Comparison of ENCODE assay signal across 9 mouse cellular contexts in genomic region chr4:138882179-138882578, GRCm38 (mm10). TPM values are rescaled to one million over a fixed set of nuclear protein-coding genes. Genes with fewer than 3 reads are reported as not detected.
DNase-seq lines count a peak whose midpoint lies in the region; ATAC-seq lines count a peak whose summit lies in the region.
"Had no signal": no experiment of that assay in that cellular context is flagged by ENCODE, and none has a peak within 500 bp of the region (broad histone marks: within the 10 kb centered on the region; RNA-seq: fewer than 3 reads in every experiment).

No protein-coding gene starts in this region.

- no peak overlapping the region for H3K27ac ChIP-seq in heart, embryonic 15.5 days

- 10% methylated on average over 16 of the region's 16 CpGs for WGBS in heart, embryonic 15.5 days

- no peaks in the 10 kb centered on the region for H3K9me3 ChIP-seq in heart, embryonic 15.5 days (replicated peaks)

- no peaks in the 10 kb centered on the region for H3K36me3 ChIP-seq in heart, embryonic 15.5 days

- H3K4me2 ChIP-seq in heart, embryonic 15.5 days, result peak overlapping the region; percentile 29

- no peak overlapping the region for H3K9ac ChIP-seq in heart, embryonic 15.5 days

- ATAC-seq in heart, embryonic 15.5 days (replicated peaks; ENCODE audit: insufficient number of reproducible peaks, insufficient read depth, low FRiP score, low read depth), result no peak

- H3K4me1 ChIP-seq in heart, embryonic 15.5 days (replicated peaks), result 0 out of 2 replicates have a peak, but pooled peaks cover 4% of the 10 kb centered on the region

- no peak for DNase-seq in heart, adult 11 months
- DNase-seq in embryo, embryonic 11 days, result peak; percentile 47
- DNase-seq in left cerebral cortex, postnatal 25 days (ENCODE audit: low spot score in 2 of 2), result peak; percentile 49 to 68
- DNase-seq in neural tube, embryonic 10.5 days (ENCODE audit: extremely low spot score, low spot score), result peak; percentile 39
- DNase-seq in thymus, adult 18-20 months, result no peak
- DNase-seq in urinary bladder, adult 2 months (ENCODE audit: low spot score), result no peak
- DNase-seq in adrenal gland, postnatal 36 days, result no peak
- DNase-seq: cerebellum, postnatal 36 days had no signal

- peaks cover 25% of the 10 kb centered on the region for H3K27me3 ChIP-seq in heart, embryonic 15.5 days

- intact Hi-C loops in left cerebral cortex, postnatal 25 days (cut with DNase I), result loop anchor here (10.0 kb wide), 1 partner anchor 437 kb away; no protein-coding TSS in a partner anchor

- H3K4me3 ChIP-seq in heart, embryonic 15.5 days, result 0 out of 2 replicates have a peak overlapping the region, but pooled peaks have one; percentile 6

RNA-seq across cellular contexts. Expression of gene Pla2g2e, which starts 4.4 kb away (rescaled TPM):
- not detected in 2 replicates for polyA plus RNA-seq in heart, embryonic 15.5 days (2015; fragmentation: Nextera tagmentation; extraction: Ambion mirVana)
- total RNA-seq in left cerebral cortex, postnatal 25 days (2021), result not detected
- polyA plus RNA-seq in urinary bladder, adult 2 months (2012; rRNA removed), result 1.4 and 1.5 TPM in 2 replicates
- 1 to 10 TPM; 3.3 to 4.0 TPM for total RNA-seq in adrenal gland, postnatal 36 days (2021)

RNA-seq across cellular contexts. Expression of gene Gm13030, which starts 8.4 kb away (rescaled TPM):
- polyA plus RNA-seq in heart, embryonic 15.5 days (2015; fragmentation: Nextera tagmentation; extraction: Ambion mirVana), result not detected in 2 replicates
- not detected for total RNA-seq in left cerebral cortex, postnatal 25 days (2021)
- not detected in 2 replicates for polyA plus RNA-seq in urinary bladder, adult 2 months (2012; rRNA removed)
- not detected for total RNA-seq in adrenal gland, postnatal 36 days (2021)

RNA-seq across cellular contexts. Expression of gene Pla2g5, which starts 18.9 kb away (rescaled TPM):
- 2.7 and 3.6 TPM in 2 replicates for polyA plus RNA-seq in heart, embryonic 15.5 days (2015; fragmentation: Nextera tagmentation; extraction: Ambion mirVana)
- total RNA-seq in left cerebral cortex, postnatal 25 days (2021), result 1 to 10 TPM; 7.0 to 7.9 TPM
- 0.46 and 0.73 TPM in 2 replicates for polyA plus RNA-seq in urinary bladder, adult 2 months (2012; rRNA removed)
- total RNA-seq in adrenal gland, postnatal 36 days (2021), result 10 to 100 TPM; 12.6 to 15.4 TPM

RNA-seq across cellular contexts. Expression of gene Otud3, which starts 31.6 kb away (rescaled TPM):
- 2.6 and 3.3 TPM in 2 replicates for polyA plus RNA-seq in heart, embryonic 15.5 days (2015; fragmentation: Nextera tagmentation; extraction: Ambion mirVana)
- 10 to 100 TPM; 19.2 to 21.6 TPM for total RNA-seq in left cerebral cortex, postnatal 25 days (2021)
- polyA plus RNA-seq in urinary bladder, adult 2 months (2012; rRNA removed), result 5.0 and 7.0 TPM in 2 replicates
- 10 to 100 TPM; 10.2 to 14.4 TPM for total RNA-seq in adrenal gland, postnatal 36 days (2021)

Comparison
In these comparisons a context has a peak if more than half of its experiments do, and no peak if none do; other contexts are left out.
1. DNase-seq: peak in embryo, embryonic 11 days (single experiment), left cerebral cortex, postnatal 25 days (2 of 2) and neural tube, embryonic 10.5 days (single experiment); none in heart, adult 11 months (single experiment), thymus, adult 18-20 months (0 of 2), urinary bladder, adult 2 months (single experiment) and adrenal gland, postnatal 36 days (0 of 2).